Mouse (Mus musculus) urinary bladder, postnatal 10 days (tissue): ENCODE results near the gene Mthfsl.
"Not testable (repeated sequence)": the region's sequence is repeated elsewhere in the genome, so short reads cannot be mapped to it uniquely, and the experiment has no call there.

Source experiments
- DNase-seq: peaks from one replicate; pipeline ENCODE4 v3.0.0; 2022; ENCODE audit warnings: low spot score

The Mthfsl gene

DNA sequence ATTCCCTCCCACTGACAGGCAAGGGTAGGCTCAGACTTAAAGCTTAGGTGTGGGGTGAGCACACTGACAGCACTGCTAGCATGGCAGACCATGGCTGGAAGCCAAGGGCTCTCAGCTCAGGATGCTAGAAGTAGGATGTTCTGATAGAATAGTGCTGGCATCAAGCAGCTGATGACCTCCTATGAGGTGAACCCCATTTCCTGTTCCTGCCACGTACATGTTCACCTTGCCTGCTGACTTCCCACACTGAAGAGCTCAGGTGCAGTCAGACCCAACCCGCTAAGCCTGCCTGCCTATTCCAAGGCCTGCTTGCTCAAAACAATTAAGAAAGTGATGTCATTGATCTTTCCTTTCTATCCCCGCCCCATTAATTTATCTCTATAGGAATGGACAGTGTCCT is 30.6 kb downstream of the Mthfsl start:
- DNase-seq, result not testable (repeated sequence)

DNA sequence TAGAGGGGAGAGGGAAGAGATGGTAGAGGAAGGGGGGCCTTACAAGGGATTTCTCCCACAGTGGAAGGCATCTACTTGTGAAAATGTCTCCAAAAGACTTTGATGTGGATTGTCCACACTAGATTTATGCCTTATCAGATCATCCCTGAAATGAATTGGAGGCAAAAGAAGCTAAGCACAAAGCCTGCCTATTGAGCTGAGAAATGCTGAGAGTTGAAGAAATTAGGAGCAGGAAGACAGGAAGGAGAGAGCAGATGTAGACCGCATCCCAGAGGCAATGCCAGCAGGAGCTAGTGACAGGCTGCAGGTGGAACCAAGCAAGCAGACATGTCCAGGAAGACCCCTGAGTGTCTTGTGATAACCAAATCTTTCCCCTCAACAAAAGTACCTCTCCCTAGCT is 33.4 kb downstream of the Mthfsl start:
- DNase-seq, result not testable (repeated sequence)

- not testable (repeated sequence) for DNase-seq
Measured at GRCm38 (mm10) chr9:88658341-88658740, 61.8 kb downstream of the Mthfsl start.

GRCm38 (mm10) chr9:88650742-88651141 is 69.4 kb downstream of the Mthfsl start:
- DNase-seq, result not testable (repeated sequence)
